Mouse (Mus musculus): ENCODE measurements around the gene Eri2.

DNA sequence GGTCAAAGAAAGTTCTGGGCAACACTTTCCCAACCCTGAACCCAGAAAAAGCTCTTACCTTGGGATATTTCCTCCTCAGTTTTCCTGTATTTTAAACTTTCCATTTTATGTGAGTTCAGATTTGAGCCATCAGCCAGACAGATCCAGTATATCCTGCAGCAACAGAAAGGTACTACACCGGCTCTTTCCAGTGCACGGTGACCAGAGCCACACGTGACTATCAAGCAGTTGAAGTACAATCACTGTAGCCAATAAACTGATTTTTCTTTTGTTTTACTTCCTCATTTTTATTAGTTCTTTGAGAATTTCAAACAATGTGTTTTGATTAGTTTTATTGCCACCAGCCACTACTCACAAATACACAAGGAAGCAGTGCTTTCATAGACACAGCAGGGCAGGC, 29.5 kb downstream of the Eri2 start:
- no peak for TF ChIP-seq CTCF (IDR thresholded peaks at IDR 0.05; ENCODE audit: extremely low read depth, insufficient read depth, low read length)
- TF ChIP-seq POLR2A (IDR thresholded peaks at IDR 0.05; ENCODE audit: extremely low read depth, insufficient read depth, low read length): no peak

Data from cortical plate, adult 2 months (tissue).